Mouse (Mus musculus): Measurements from ENCODE around the gene Pomgnt2. TPM values are rescaled to one million over a fixed set of nuclear protein-coding genes. Genes with fewer than 3 reads are reported as not detected.

Pomgnt2 gene
- polyA plus RNA-seq, 1 experiment from 2014 or later, result 14.0 TPM

Other genes with a start within 250 kb of the Pomgnt2 start
- 9.5 and 10.8 TPM in 2 replicates for gene Zfp651, start 237.8 kb downstream of the Pomgnt2 start, polyA plus RNA-seq (2016; fragmentation: Nextera tagmentation; extraction: Ambion mirVana)
- 0.28 TPM in 1 of 2 replicates, not detected in the other for gene Klhl40, start 219.5 kb downstream of the Pomgnt2 start, polyA plus RNA-seq (2016; fragmentation: Nextera tagmentation; extraction: Ambion mirVana)
- not detected in 2 replicates for gene Hhatl, start 204.6 kb downstream of the Pomgnt2 start, polyA plus RNA-seq (2016; fragmentation: Nextera tagmentation; extraction: Ambion mirVana)
- gene Ccdc13, start 157.6 kb downstream of the Pomgnt2 start, polyA plus RNA-seq (2016; fragmentation: Nextera tagmentation; extraction: Ambion mirVana), result 3.1 and 3.6 TPM in 2 replicates
- 153 and 158 TPM in 2 replicates for gene Higd1a, start 138.7 kb downstream of the Pomgnt2 start, polyA plus RNA-seq (2016; fragmentation: Nextera tagmentation; extraction: Ambion mirVana)
- gene Ackr2, start 98.8 kb downstream of the Pomgnt2 start, polyA plus RNA-seq (2016; fragmentation: Nextera tagmentation; extraction: Ambion mirVana), result 0.89 and 1.2 TPM in 2 replicates
- gene Cyp8b1, start 80.8 kb downstream of the Pomgnt2 start, polyA plus RNA-seq (2016; fragmentation: Nextera tagmentation; extraction: Ambion mirVana), result not detected in 2 replicates
- gene Fam198a, start 46.1 kb downstream of the Pomgnt2 start, polyA plus RNA-seq (2016; fragmentation: Nextera tagmentation; extraction: Ambion mirVana), result 1.2 and 1.3 TPM in 2 replicates
- gene Snrk, start 120.2 kb upstream of the Pomgnt2 start, polyA plus RNA-seq (2016; fragmentation: Nextera tagmentation; extraction: Ambion mirVana), result 51.1 and 60.4 TPM in 2 replicates

Data from forebrain, embryonic 12.5 days (tissue).